Comparison of ENCODE assay signal across 11 mouse cellular contexts in genomic region chr1:130787001-130787400, GRCm38 (mm10). TPM values are rescaled to one million over a fixed set of nuclear protein-coding genes. Genes with fewer than 3 reads are reported as not detected.
DNase-seq lines count a peak whose midpoint lies in the region; ATAC-seq and TF ChIP-seq lines count a peak whose summit lies in the region.
"Had no signal": no experiment of that assay in that cellular context is flagged by ENCODE, and none has a peak within 500 bp of the region (broad histone marks: within the 10 kb centered on the region; RNA-seq: fewer than 3 reads in every experiment).

No protein-coding gene starts in this region.

- H3K4me2 ChIP-seq in heart, postnatal 0 days (ENCODE audit: low read depth, low read length): no peak overlapping the region
- no peak overlapping the region for H3K4me2 ChIP-seq in midbrain, postnatal 0 days (ENCODE audit: low read depth, low read length, poor library complexity, severe bottlenecking)
- H3K4me2 ChIP-seq in midbrain, embryonic 15.5 days: no peak overlapping the region
- no peak overlapping the region for H3K4me2 ChIP-seq in intestine, embryonic 16.5 days (ENCODE audit: low read depth, low read length)
- H3K4me2 ChIP-seq: limb, embryonic 12.5 days had no signal

- ATAC-seq in heart, postnatal 0 days (ENCODE audit: insufficient read depth, low read depth): no peak
- no peak for ATAC-seq in midbrain, postnatal 0 days (ENCODE audit: low FRiP score)
- no peak for ATAC-seq in midbrain, embryonic 15.5 days (replicated peaks)
- ATAC-seq in intestine, embryonic 16.5 days: peak; percentile 81

- no peaks in the 10 kb centered on the region for H3K27me3 ChIP-seq in heart, postnatal 0 days (ENCODE audit: control insufficient read depth, insufficient read depth, low read length)
- no peaks in the 10 kb centered on the region for H3K27me3 ChIP-seq in midbrain, postnatal 0 days (ENCODE audit: insufficient read depth, low read length)
- 0 out of 2 replicates have a peak, but pooled peaks cover 3% of the 10 kb centered on the region for H3K27me3 ChIP-seq in midbrain, embryonic 15.5 days (replicated peaks)
- no peaks in the 10 kb centered on the region for H3K27me3 ChIP-seq in intestine, embryonic 16.5 days (replicated peaks; ENCODE audit: control insufficient read depth, insufficient read depth, low read length)
- H3K27me3 ChIP-seq: limb, embryonic 12.5 days had no signal

- no peak overlapping the region for H3K4me3 ChIP-seq in heart, postnatal 0 days (ENCODE audit: low read depth, low read length)
- no peak overlapping the region for H3K4me3 ChIP-seq in midbrain, postnatal 0 days (ENCODE audit: low read depth, low read length)
- H3K4me3 ChIP-seq in midbrain, embryonic 15.5 days: no peak overlapping the region
- H3K4me3 ChIP-seq in intestine, embryonic 16.5 days (ENCODE audit: low read length): no peak overlapping the region
- H3K4me3 ChIP-seq: limb, embryonic 12.5 days had no signal

- WGBS in heart, postnatal 0 days: 46% methylated on average over 4 of the region's 4 CpGs
- 52% methylated on average over 4 of the region's 4 CpGs for WGBS in midbrain, postnatal 0 days
- 48% methylated on average over 4 of the region's 4 CpGs for WGBS in midbrain, embryonic 15.5 days
- 30% methylated on average over 4 of the region's 4 CpGs for WGBS in intestine, embryonic 16.5 days

- TF ChIP-seq CTCF in heart, postnatal 0 days (IDR thresholded peaks at IDR 0.05; ENCODE audit: low read depth): peak; percentile 44
- peak; percentile 42 for TF ChIP-seq CTCF in midbrain, postnatal 0 days (IDR thresholded peaks at IDR 0.05)

- 0 out of 2 replicates have a peak, but pooled peaks cover 6% of the 10 kb centered on the region for H3K4me1 ChIP-seq in heart, postnatal 0 days (ENCODE audit: control insufficient read depth, insufficient read depth)
- no peaks in the 10 kb centered on the region for H3K4me1 ChIP-seq in midbrain, postnatal 0 days (ENCODE audit: insufficient read depth, low read length)
- H3K4me1 ChIP-seq in midbrain, embryonic 15.5 days: 0 out of 2 replicates have a peak, but pooled peaks cover 6% of the 10 kb centered on the region
- H3K4me1 ChIP-seq in intestine, embryonic 16.5 days (ENCODE audit: control insufficient read depth, insufficient read depth, low read length): no peaks in the 10 kb centered on the region
- H3K4me1 ChIP-seq: limb, embryonic 12.5 days had no signal

- H3K36me3 ChIP-seq in heart, postnatal 0 days (replicated peaks; ENCODE audit: control insufficient read depth, insufficient read depth, low read length): no peaks in the 10 kb centered on the region
- H3K36me3 ChIP-seq in midbrain, postnatal 0 days (ENCODE audit: insufficient read depth, low read length): no peaks in the 10 kb centered on the region
- no peaks in the 10 kb centered on the region for H3K36me3 ChIP-seq in midbrain, embryonic 15.5 days (replicated peaks)
- no peaks in the 10 kb centered on the region for H3K36me3 ChIP-seq in intestine, embryonic 16.5 days (ENCODE audit: control insufficient read depth, insufficient read depth, low read length)
- H3K36me3 ChIP-seq: limb, embryonic 12.5 days had no signal

- H3K27ac ChIP-seq in heart, postnatal 0 days (ENCODE audit: low read depth): no peak overlapping the region
- H3K27ac ChIP-seq in midbrain, postnatal 0 days (ENCODE audit: low read depth, low read length): no peak overlapping the region
- no peak overlapping the region for H3K27ac ChIP-seq in midbrain, embryonic 15.5 days
- no peak overlapping the region for H3K27ac ChIP-seq in intestine, embryonic 16.5 days (ENCODE audit: low read length)
- H3K27ac ChIP-seq: limb, embryonic 12.5 days had no signal

- TF ChIP-seq EP300 in heart, postnatal 0 days (IDR thresholded peaks at IDR 0.05; ENCODE audit: low read depth): no peak

- H3K9me3 ChIP-seq in heart, postnatal 0 days (replicated peaks; ENCODE audit: control insufficient read depth, low read length): no peaks in the 10 kb centered on the region
- H3K9me3 ChIP-seq in midbrain, postnatal 0 days (ENCODE audit: low read length): no peaks in the 10 kb centered on the region
- H3K9me3 ChIP-seq in midbrain, embryonic 15.5 days: no peaks in the 10 kb centered on the region
- H3K9me3 ChIP-seq in intestine, embryonic 16.5 days (ENCODE audit: control insufficient read depth, low read length): no peaks in the 10 kb centered on the region

- DNase-seq in heart, postnatal 0 days (ENCODE audit: low spot score): no peak
- DNase-seq in heart, adult 9 months (ENCODE audit: low spot score in 2 of 2): no peak
- no peak for DNase-seq in midbrain, postnatal 0 days (ENCODE audit: low spot score)
- peak; percentile 36 for DNase-seq in thymus, postnatal 25 days
- no peak for DNase-seq in right cerebral cortex, adult 18-20 months
- DNase-seq in urinary bladder, adult 18-20 months (ENCODE audit: low spot score in 2 of 2): no peak
- DNase-seq: adrenal gland, postnatal 25 days; right cerebral cortex, postnatal 4 days had no signal

- no peak overlapping the region for H3K9ac ChIP-seq in heart, postnatal 0 days (replicated peaks; ENCODE audit: low read depth, low read length)
- no peak overlapping the region for H3K9ac ChIP-seq in midbrain, postnatal 0 days (replicated peaks; ENCODE audit: low read length, poor library complexity, severe bottlenecking)
- H3K9ac ChIP-seq in midbrain, embryonic 15.5 days: no peak overlapping the region
- H3K9ac ChIP-seq in intestine, embryonic 16.5 days (ENCODE audit: low read depth, low read length): no peak overlapping the region
- H3K9ac ChIP-seq: limb, embryonic 12.5 days had no signal

RNA-seq across cellular contexts. Expression of gene Fcamr, which starts 13.7 kb away (rescaled TPM):
- total RNA-seq in heart, postnatal 0 days (2014; rRNA removed; ENCODE audit: low replicate concordance): 2.8 TPM in 1 of 2 replicates, not detected in the other
- 0.15 and 0.19 TPM in 2 replicates for polyA plus RNA-seq in heart, postnatal 0 days (2015; fragmentation: Nextera tagmentation; extraction: Ambion mirVana)
- not detected in 2 replicates for total RNA-seq in midbrain, postnatal 0 days (2014; rRNA removed)
- polyA plus RNA-seq in midbrain, postnatal 0 days (2015; fragmentation: Nextera tagmentation; extraction: Ambion mirVana): not detected in 2 replicates
- polyA plus RNA-seq in midbrain, embryonic 15.5 days (2015; fragmentation: Nextera tagmentation; extraction: Ambion mirVana): not detected in 2 replicates
- 0.10 and 0.20 TPM in 2 replicates for polyA plus RNA-seq in intestine, embryonic 16.5 days (2015; fragmentation: Nextera tagmentation; extraction: Ambion mirVana)
- total RNA-seq: adrenal gland, postnatal 25 days had no signal
- polyA plus RNA-seq: limb, embryonic 12.5 days had no signal

RNA-seq across cellular contexts. Expression of gene Pigr, which starts 39.5 kb away (rescaled TPM):
- total RNA-seq in heart, postnatal 0 days (2014; rRNA removed; ENCODE audit: low replicate concordance): not detected in 2 replicates
- polyA plus RNA-seq in heart, postnatal 0 days (2015; fragmentation: Nextera tagmentation; extraction: Ambion mirVana): 0.05 and 0.07 TPM in 2 replicates
- total RNA-seq in midbrain, postnatal 0 days (2014; rRNA removed): not detected in 2 replicates
- polyA plus RNA-seq in midbrain, postnatal 0 days (2015; fragmentation: Nextera tagmentation; extraction: Ambion mirVana): not detected in 2 replicates
- polyA plus RNA-seq in midbrain, embryonic 15.5 days (2015; fragmentation: Nextera tagmentation; extraction: Ambion mirVana): not detected in 2 replicates
- 3.9 and 4.9 TPM in 2 replicates for polyA plus RNA-seq in intestine, embryonic 16.5 days (2015; fragmentation: Nextera tagmentation; extraction: Ambion mirVana)
- total RNA-seq: adrenal gland, postnatal 25 days had no signal
- polyA plus RNA-seq: limb, embryonic 12.5 days had no signal

RNA-seq across cellular contexts. Expression of gene AA986860, which starts 55.2 kb away (rescaled TPM):
- total RNA-seq in heart, postnatal 0 days (2014; rRNA removed; ENCODE audit: low replicate concordance): 1.8 and 2.3 TPM in 2 replicates
- 0.30 and 0.48 TPM in 2 replicates for polyA plus RNA-seq in heart, postnatal 0 days (2015; fragmentation: Nextera tagmentation; extraction: Ambion mirVana)
- 0.71 and 0.99 TPM in 2 replicates for total RNA-seq in midbrain, postnatal 0 days (2014; rRNA removed)
- polyA plus RNA-seq in midbrain, postnatal 0 days (2015; fragmentation: Nextera tagmentation; extraction: Ambion mirVana): 0.42 TPM in 2 replicates
- 0.26 and 0.56 TPM in 2 replicates for polyA plus RNA-seq in midbrain, embryonic 15.5 days (2015; fragmentation: Nextera tagmentation; extraction: Ambion mirVana)
- 74.7 and 81.2 TPM in 2 replicates for polyA plus RNA-seq in intestine, embryonic 16.5 days (2015; fragmentation: Nextera tagmentation; extraction: Ambion mirVana)

RNA-seq across cellular contexts. Expression of gene Pfkfb2, which starts 57.9 kb away (rescaled TPM):
- total RNA-seq in heart, postnatal 0 days (2014; rRNA removed; ENCODE audit: low replicate concordance): 19.0 and 19.8 TPM in 2 replicates
- 5.2 and 8.2 TPM in 2 replicates for polyA plus RNA-seq in heart, postnatal 0 days (2015; fragmentation: Nextera tagmentation; extraction: Ambion mirVana)
- total RNA-seq in midbrain, postnatal 0 days (2014; rRNA removed): 26.6 and 41.0 TPM in 2 replicates
- polyA plus RNA-seq in midbrain, postnatal 0 days (2015; fragmentation: Nextera tagmentation; extraction: Ambion mirVana): 16.9 and 17.2 TPM in 2 replicates
- polyA plus RNA-seq in midbrain, embryonic 15.5 days (2015; fragmentation: Nextera tagmentation; extraction: Ambion mirVana): 22.2 and 25.5 TPM in 2 replicates
- polyA plus RNA-seq in intestine, embryonic 16.5 days (2015; fragmentation: Nextera tagmentation; extraction: Ambion mirVana): 12.1 and 12.4 TPM in 2 replicates

Comparison
In these comparisons a context has a peak if more than half of its experiments do, and no peak if none do; other contexts are left out.
1. RNA of gene AA986860, which starts 55.2 kb away (polyA plus RNA-seq): 74.7 to 81.2 TPM in intestine, embryonic 16.5 days; 0.26 to 0.56 TPM in midbrain, embryonic 15.5 days, 0.30 to 0.48 TPM in heart, postnatal 0 days and 0.42 TPM in midbrain, postnatal 0 days; every median in the first group is over 10 times any median in the second.